Mouse (Mus musculus): Measurements from ENCODE around the gene Ppp1r1b. TPM values are rescaled to one million over a fixed set of nuclear protein-coding genes. Genes with fewer than 3 reads are reported as not detected.

Ppp1r1b gene
- polyA plus RNA-seq, 1 experiment from 2014 or later = 69.7 TPM

DNA sequence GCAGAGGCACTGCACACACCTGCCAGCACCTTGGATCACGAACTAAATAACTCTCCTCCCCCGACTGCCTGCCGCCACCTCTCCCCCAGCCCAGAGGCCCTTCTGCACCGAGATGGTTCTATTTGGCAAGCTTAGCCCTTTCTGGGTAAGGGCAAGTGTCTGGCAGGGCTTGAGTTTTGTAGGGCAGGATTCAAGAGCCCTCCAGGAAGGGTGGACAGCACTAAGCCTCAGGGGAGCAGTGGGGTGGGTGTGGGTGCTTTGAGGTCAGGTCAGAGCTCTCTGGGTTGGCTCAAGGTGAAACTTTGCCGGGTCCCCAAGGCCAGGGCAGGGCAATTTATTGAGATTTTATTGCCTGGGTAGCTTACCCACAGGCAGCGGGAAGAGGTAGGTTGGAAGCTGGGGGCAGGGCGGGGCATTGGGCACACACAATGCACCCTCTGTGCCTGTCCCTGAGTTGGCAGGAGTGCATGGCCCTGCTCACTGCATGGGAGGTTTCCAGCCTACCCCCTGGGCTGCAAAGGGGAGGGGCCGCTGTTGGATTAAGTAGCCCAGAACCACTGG, 5.5 kb downstream of the Ppp1r1b start:
- ATAC-seq = no peak
- 29% methylated on average over 8 of the region's 8 CpGs for WGBS
- H3K9ac ChIP-seq (replicated peaks; ENCODE audit: low read depth, low read length) = no peak overlapping the region
- H3K36me3 ChIP-seq (ENCODE audit: control insufficient read depth, insufficient read depth) = no peaks in the 10 kb centered on the region
- H3K4me2 ChIP-seq (ENCODE audit: low read length) = no peak overlapping the region
- H3K4me3 ChIP-seq (replicated peaks; ENCODE audit: low read length) = no peak overlapping the region
- H3K9me3 ChIP-seq (ENCODE audit: control insufficient read depth, low read length) = no peaks in the 10 kb centered on the region
- H3K27me3 ChIP-seq (replicated peaks; ENCODE audit: control insufficient read depth, insufficient read depth, low read length) = peaks cover 21% of the 10 kb centered on the region
- peaks cover 18% of the 10 kb centered on the region for H3K4me1 ChIP-seq (replicated peaks; ENCODE audit: control insufficient read depth, insufficient read depth, low read length)
- H3K27ac ChIP-seq (ENCODE audit: low read length) = no peak overlapping the region

DNA sequence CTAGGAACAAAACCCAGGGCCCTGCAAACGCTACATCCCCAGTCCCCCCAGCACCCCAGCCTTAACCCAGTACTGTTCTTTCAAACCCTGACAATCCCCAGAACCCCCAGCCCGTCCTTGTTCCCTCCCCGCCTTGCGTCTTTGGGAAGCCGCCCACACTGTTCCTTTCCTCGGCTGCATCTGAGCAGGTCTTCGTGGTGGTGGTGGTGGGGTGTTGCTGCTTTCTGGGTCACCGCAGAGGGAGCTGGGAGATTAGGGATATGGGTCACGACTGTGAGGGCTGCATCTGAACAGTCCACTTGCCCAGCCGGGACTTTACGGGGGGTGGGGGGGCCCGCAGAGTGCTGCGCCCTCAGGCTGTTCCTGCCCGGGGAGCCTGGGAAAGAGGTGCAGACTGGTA, 6.2 kb downstream of the Ppp1r1b start:
- WGBS = 59% methylated on average over 14 of the region's 14 CpGs
- Histone ChIP-seq H3K27ac (ENCODE audit: low read length) (no peak overlapping the region), H3K27me3 (replicated peaks; ENCODE audit: control insufficient read depth, insufficient read depth, low read length) (peaks cover 15% of the 10 kb centered on the region), H3K4me1 (replicated peaks; ENCODE audit: control insufficient read depth, insufficient read depth, low read length) (peaks cover 18% of the 10 kb centered on the region), H3K4me3 (replicated peaks; ENCODE audit: low read length) (no peak overlapping the region), H3K9me3 (ENCODE audit: control insufficient read depth, low read length) (no peaks in the 10 kb centered on the region), H3K4me2 (ENCODE audit: low read length) (no peak overlapping the region), H3K9ac (replicated peaks; ENCODE audit: low read depth, low read length) (no peak overlapping the region), H3K36me3 (ENCODE audit: control insufficient read depth, insufficient read depth) (no peaks in the 10 kb centered on the region)
- no peak for ATAC-seq

- Histone ChIP-seq H3K9ac (replicated peaks; ENCODE audit: low read depth, low read length) (no peak overlapping the region), H3K27me3 (replicated peaks; ENCODE audit: control insufficient read depth, insufficient read depth, low read length) (peaks cover 2% of the 10 kb centered on the region), H3K9me3 (ENCODE audit: control insufficient read depth, low read length) (no peaks in the 10 kb centered on the region), H3K27ac (ENCODE audit: low read length) (no peak overlapping the region), H3K4me3 (replicated peaks; ENCODE audit: low read length) (no peak overlapping the region), H3K4me2 (ENCODE audit: low read length) (no peak overlapping the region), H3K36me3 (ENCODE audit: control insufficient read depth, insufficient read depth) (no peaks in the 10 kb centered on the region), H3K4me1 (replicated peaks; ENCODE audit: control insufficient read depth, insufficient read depth, low read length) (peaks cover 31% of the 10 kb centered on the region)
- WGBS = 10% methylated on average over 6 of the region's 6 CpGs
- ATAC-seq = no peak
These were observed 7.6 kb downstream of the Ppp1r1b start for GRCm38 (mm10) chr11:98355732-98356299.

DNA sequence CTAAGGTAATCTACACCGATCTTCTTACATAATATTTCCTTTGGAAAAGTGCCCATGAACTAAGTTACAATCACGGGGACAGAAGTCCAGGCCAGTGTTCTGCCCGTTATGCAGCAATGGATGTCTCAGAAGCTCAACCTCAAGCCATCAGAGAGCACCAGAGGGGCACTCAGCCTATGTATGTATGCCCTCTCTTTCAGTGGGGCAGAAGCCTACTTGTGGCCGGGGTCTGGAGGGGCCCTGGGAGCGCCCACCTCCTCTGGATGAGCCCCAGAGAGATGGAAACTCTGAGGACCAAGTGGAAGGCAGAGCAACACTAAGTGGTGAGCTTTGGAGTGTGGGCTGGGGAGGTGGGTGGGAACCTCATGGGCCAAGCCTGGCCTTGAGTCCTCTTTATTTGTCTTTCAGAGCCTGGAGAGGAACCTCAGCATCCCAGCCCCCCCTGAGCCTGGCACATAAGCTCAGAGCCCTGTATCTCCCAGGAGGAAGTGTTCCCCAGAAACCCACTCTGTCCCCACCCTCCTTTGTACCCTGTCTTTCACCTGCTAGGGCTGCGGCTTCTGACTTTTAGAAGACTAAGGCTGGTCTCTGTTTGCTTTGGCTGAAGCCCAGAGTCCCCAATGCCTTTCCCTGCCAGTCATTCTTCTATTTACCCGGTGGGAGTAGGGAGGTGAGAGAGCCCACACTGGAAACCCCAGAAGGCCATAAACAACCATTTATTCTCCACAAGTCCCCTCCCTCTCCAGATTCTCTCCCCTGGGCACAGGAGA, 8.6 kb downstream of the Ppp1r1b start:
- ATAC-seq = no peak
- H3K27me3 ChIP-seq (replicated peaks; ENCODE audit: control insufficient read depth, insufficient read depth, low read length) = no peaks in the 10 kb centered on the region; the same call in 1 of the 2 replicates
- H3K9ac ChIP-seq (replicated peaks; ENCODE audit: low read depth, low read length) = no peak overlapping the region
- H3K4me3 ChIP-seq (replicated peaks; ENCODE audit: low read length) = no peak overlapping the region
- peaks cover 41% of the 10 kb centered on the region for H3K4me1 ChIP-seq (replicated peaks; ENCODE audit: control insufficient read depth, insufficient read depth, low read length)
- no peak overlapping the region for H3K4me2 ChIP-seq (ENCODE audit: low read length)
- no peaks in the 10 kb centered on the region for H3K9me3 ChIP-seq (ENCODE audit: control insufficient read depth, low read length)
- no peak overlapping the region for H3K27ac ChIP-seq (ENCODE audit: low read length)
- H3K36me3 ChIP-seq (ENCODE audit: control insufficient read depth, insufficient read depth) = no peaks in the 10 kb centered on the region
- 80% methylated on average over 7 of the region's 7 CpGs for WGBS

DNA sequence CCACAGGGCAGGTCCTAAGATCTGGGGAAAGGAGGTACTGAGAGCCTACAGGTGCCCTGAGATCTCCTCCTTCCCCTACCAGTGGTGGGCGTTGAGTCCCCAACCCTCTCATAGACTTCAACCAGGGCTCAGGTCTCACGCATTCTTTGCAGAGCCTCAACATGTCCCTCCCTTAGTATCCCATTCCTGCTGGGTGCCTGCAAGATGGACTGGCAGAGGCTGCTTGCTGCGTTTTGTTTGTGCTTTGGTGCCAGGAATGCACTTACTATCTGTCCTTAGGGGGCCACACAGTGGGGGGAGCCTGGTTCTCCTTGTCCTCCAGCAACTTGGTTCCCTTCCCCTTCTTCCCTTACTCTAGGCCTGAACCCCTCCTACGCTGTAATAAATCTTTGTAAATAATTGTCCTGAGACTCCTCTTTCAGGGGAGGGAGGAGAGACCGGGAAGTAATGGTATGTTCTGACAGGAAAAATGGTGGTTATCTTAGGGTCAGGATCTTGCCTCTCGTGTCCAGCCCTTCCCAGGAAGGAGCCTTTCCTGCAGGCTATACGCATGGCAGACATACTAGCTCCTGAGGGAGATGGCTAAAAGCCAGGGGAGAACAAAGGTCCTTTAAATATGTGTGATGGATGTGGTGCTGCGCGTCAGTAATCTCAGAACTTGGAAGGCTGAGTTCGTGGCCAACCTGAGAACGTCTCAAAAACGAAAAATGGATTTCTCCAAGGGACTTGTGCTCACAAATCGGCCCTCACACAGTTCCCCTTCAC, 9.4 kb downstream of the Ppp1r1b start:
- Histone ChIP-seq H3K4me3 (replicated peaks; ENCODE audit: low read length) (peak overlapping the region; percentile 86), H3K9ac (replicated peaks; ENCODE audit: low read depth, low read length) (peak overlapping the region; percentile 50), H3K27me3 (replicated peaks; ENCODE audit: control insufficient read depth, insufficient read depth, low read length) (no peaks in the 10 kb centered on the region; the same call in 1 of the 2 replicates), H3K27ac (ENCODE audit: low read length) (peak overlapping the region; percentile 39), H3K4me1 (replicated peaks; ENCODE audit: control insufficient read depth, insufficient read depth, low read length) (peaks cover 42% of the 10 kb centered on the region), H3K4me2 (ENCODE audit: low read length) (peak overlapping the region; percentile 74), H3K9me3 (ENCODE audit: control insufficient read depth, low read length) (no peaks in the 10 kb centered on the region), H3K36me3 (ENCODE audit: control insufficient read depth, insufficient read depth) (no peaks in the 10 kb centered on the region)
- 7% methylated on average over 13 of the region's 13 CpGs for WGBS
- peak; percentile 6; the same call in 1 of the 2 replicates for ATAC-seq

GRCm38 (mm10) chr11:98358161-98359083, 10.2 kb downstream of the Ppp1r1b start, which contains the start of gene Stard3:
Gene Stard3, plus strand, starts transcription at chr11:98358368.
- peak; percentile 88 for ATAC-seq
- Histone ChIP-seq H3K36me3 (ENCODE audit: control insufficient read depth, insufficient read depth) (no peaks in the 10 kb centered on the region), H3K27me3 (replicated peaks; ENCODE audit: control insufficient read depth, insufficient read depth, low read length) (no peaks in the 10 kb centered on the region; the same call in 1 of the 2 replicates), H3K9me3 (ENCODE audit: control insufficient read depth, low read length) (no peaks in the 10 kb centered on the region), H3K4me1 (replicated peaks; ENCODE audit: control insufficient read depth, insufficient read depth, low read length) (peaks cover 42% of the 10 kb centered on the region), H3K4me2 (ENCODE audit: low read length) (peak within 1 kb of the TSS; percentile 87), H3K9ac (replicated peaks; ENCODE audit: low read depth, low read length) (peak within 1 kb of the TSS; percentile 78), H3K4me3 (replicated peaks; ENCODE audit: low read length) (peak within 1 kb of the TSS; percentile 86), H3K27ac (ENCODE audit: low read length) (peak within 1 kb of the TSS; percentile 87)
- WGBS = 1% methylated on average over 60 of the region's 60 CpGs

DNA sequence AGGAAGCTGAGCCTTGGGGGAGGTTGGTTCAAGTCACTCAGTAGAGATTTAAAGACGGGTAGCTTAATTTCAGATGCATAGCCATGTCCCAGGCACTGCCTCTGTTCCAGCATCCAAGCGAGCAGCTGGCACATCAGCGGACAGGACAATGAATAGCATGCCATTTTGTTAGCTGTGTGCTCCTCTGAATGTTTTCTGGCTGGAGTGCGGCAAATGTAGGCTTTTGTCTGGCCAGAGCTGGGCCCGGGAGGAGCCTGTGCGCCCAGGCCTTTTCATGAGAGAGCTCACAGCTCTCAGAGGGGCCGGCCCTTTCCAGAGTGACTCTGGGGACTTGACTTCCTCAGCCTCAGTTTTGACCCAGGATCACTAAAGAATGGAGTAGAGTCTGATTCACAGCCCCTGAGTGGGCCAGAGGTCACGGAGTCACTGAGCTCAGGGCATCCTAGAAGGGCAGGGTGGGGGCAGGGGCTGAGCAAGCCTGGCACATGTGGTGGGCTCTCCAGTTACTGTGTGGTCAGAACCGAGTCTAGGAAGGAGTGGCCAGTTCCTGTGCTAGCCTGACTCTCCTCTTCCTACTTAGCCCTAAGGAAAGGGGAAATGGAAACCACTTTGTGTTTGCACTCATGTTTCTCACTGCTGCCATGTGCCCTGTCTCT, 12.8 kb downstream of the Ppp1r1b start:
- WGBS = 43% methylated on average over 9 of the region's 9 CpGs

DNA sequence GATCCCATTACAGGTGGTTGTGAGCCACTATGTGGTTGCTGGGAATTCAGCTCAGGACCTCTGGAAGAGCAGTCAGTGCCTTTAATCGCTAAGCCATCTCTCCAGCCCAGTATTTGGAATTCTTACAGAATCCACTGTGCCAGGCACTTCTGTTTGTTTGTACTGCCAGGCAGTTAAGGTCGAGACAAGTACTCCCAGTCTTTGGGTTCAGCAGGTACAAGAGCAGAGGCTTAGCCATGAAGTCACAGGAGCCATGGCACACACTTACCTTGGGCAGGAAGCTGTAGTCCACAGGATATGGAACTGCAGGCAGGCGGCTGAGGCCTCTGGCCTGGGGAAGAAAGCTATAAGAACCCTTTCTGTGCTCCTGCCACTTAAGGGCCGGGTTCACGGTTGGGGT, 15.6 kb downstream of the Ppp1r1b start:
- Histone ChIP-seq H3K27me3 (replicated peaks; ENCODE audit: control insufficient read depth, insufficient read depth, low read length) (no peaks in the 10 kb centered on the region), H3K36me3 (ENCODE audit: control insufficient read depth, insufficient read depth) (no peaks in the 10 kb centered on the region), H3K27ac (ENCODE audit: low read length) (no peak overlapping the region), H3K9me3 (ENCODE audit: control insufficient read depth, low read length) (no peaks in the 10 kb centered on the region), H3K4me2 (ENCODE audit: low read length) (no peak overlapping the region), H3K4me3 (replicated peaks; ENCODE audit: low read length) (no peak overlapping the region), H3K9ac (replicated peaks; ENCODE audit: low read depth, low read length) (no peak overlapping the region), H3K4me1 (replicated peaks; ENCODE audit: control insufficient read depth, insufficient read depth, low read length) (peaks cover 37% of the 10 kb centered on the region)
- 87% methylated on average over 5 of the region's 5 CpGs for WGBS
- no peak for ATAC-seq

More for the DNA sequence above, 12.8 kb downstream of the Ppp1r1b start:
- H3K4me1 ChIP-seq (replicated peaks; ENCODE audit: control insufficient read depth, insufficient read depth, low read length) = peaks cover 38% of the 10 kb centered on the region
- peak overlapping the region; percentile 20 for H3K27ac ChIP-seq (ENCODE audit: low read length)
- ATAC-seq = no peak
- H3K27me3 ChIP-seq (replicated peaks; ENCODE audit: control insufficient read depth, insufficient read depth, low read length) = no peaks in the 10 kb centered on the region
- H3K4me2 ChIP-seq (ENCODE audit: low read length) = no peak overlapping the region
- H3K9me3 ChIP-seq (ENCODE audit: control insufficient read depth, low read length) = no peaks in the 10 kb centered on the region
- H3K36me3 ChIP-seq (ENCODE audit: control insufficient read depth, insufficient read depth) = no peaks in the 10 kb centered on the region
- H3K9ac ChIP-seq (replicated peaks; ENCODE audit: low read depth, low read length) = no peak overlapping the region
- H3K4me3 ChIP-seq (replicated peaks; ENCODE audit: low read length) = no peak overlapping the region

All from forebrain, embryonic 16.5 days (tissue).